Mouse (Mus musculus): Measurements from ENCODE around the gene Nnat. TPM values are rescaled to one million over a fixed set of nuclear protein-coding genes. Genes with fewer than 3 reads are reported as not detected.

Nnat gene
- polyA plus RNA-seq, 1 experiment from 2014 or later: 71.8 TPM

DNA sequence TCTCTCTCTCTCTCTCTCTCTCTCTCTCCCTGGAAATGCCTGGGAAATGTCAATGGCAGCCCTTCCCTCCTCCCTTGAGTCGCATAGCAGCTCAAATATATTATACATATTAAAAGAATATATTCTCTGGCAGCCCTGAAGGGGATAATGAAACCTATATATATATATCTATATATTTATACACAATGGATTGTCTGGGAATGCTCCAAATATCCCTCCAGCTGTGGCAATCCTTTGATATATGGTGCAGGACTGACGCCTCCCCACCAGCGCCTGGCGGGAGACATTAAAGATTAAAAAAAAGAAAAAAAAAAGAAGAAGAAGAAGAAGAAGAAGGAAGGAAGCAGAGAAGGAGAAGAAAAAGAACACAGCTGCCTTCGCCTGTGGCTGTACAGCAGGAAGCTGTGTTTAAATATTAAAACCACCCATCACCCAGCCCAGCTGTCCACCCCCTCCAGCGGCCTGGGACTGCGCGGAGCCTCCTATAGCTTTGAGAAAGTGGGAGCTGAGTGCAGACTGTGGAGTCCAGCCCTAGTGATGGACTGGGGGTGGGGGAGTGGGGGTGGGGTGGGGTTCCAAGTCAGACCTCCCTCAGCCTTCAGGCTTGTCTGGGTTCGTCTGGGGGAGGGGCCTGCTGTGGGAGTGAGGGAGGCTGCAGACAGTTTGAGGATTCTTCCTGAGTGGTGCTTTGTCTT lies 47.8 kb downstream of the Nnat start:
- H3K9ac ChIP-seq (ENCODE audit: low read length): no peak overlapping the region
- 70% methylated on average over 9 of the region's 9 CpGs for WGBS

DNA sequence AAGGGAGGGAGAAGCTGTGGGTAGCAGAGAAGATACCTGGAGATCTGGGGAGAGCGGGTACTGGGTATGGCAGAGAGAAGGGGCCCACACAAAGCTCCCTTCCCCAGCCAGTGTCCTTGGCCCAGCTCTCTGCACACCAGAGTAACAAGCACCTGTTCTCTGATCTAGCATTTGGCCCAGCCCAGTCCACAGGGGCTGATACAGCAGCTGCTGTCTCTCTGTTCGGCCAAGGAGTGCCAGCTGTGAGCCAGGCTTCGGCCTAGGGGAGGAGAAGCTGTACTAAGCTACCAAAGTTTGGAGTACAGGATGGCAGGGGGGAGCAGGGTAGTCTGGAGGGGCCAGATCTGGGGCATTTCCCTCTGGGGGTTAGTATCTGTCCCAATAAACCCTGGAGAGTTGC lies 51.9 kb downstream of the Nnat start:
- H3K27me3 ChIP-seq (ENCODE audit: control insufficient read depth, insufficient read depth, low read length): no peaks in the 10 kb centered on the region
- no peak for ATAC-seq (ENCODE audit: insufficient number of reproducible peaks, insufficient read depth, low FRiP score, low read depth)
- H3K4me2 ChIP-seq (ENCODE audit: low read length): no peak overlapping the region
- H3K27ac ChIP-seq (replicated peaks in 1 of 2; ENCODE audit: control insufficient read depth in 1 of 2, insufficient read depth in 1 of 2, low read depth in 2 of 2, low read length in 2 of 2): no peak overlapping the region
- 70% methylated on average over 3 of the region's 3 CpGs for WGBS
- H3K9me3 ChIP-seq (ENCODE audit: control insufficient read depth, low read length): no peaks in the 10 kb centered on the region
- H3K36me3 ChIP-seq (ENCODE audit: control insufficient read depth, insufficient read depth, low read length): no peaks in the 10 kb centered on the region
- H3K4me1 ChIP-seq (ENCODE audit: control insufficient read depth in 2 of 2, insufficient read depth in 2 of 2, low read length in 2 of 2): no peaks in the 10 kb centered on the region
- no peak overlapping the region for H3K4me3 ChIP-seq (ENCODE audit: control insufficient read depth in 1 of 2, insufficient read depth in 1 of 2, low read depth in 1 of 2, low read length in 2 of 2)
- H3K9ac ChIP-seq (ENCODE audit: low read length): no peak overlapping the region

More for the DNA sequence above, 47.8 kb downstream of the Nnat start:
- H3K27ac ChIP-seq (replicated peaks in 1 of 2; ENCODE audit: control insufficient read depth in 1 of 2, insufficient read depth in 1 of 2, low read depth in 2 of 2, low read length in 2 of 2): no peak overlapping the region
- no peak overlapping the region for H3K4me3 ChIP-seq (ENCODE audit: control insufficient read depth in 1 of 2, insufficient read depth in 1 of 2, low read depth in 1 of 2, low read length in 2 of 2)
- no peaks in the 10 kb centered on the region for H3K9me3 ChIP-seq (ENCODE audit: control insufficient read depth, low read length)
- peaks cover 11% of the 10 kb centered on the region for H3K27me3 ChIP-seq (ENCODE audit: control insufficient read depth, insufficient read depth, low read length)
- no peaks in the 10 kb centered on the region for H3K4me1 ChIP-seq (ENCODE audit: control insufficient read depth in 2 of 2, insufficient read depth in 2 of 2, low read length in 2 of 2)
- no peak for ATAC-seq (ENCODE audit: insufficient number of reproducible peaks, insufficient read depth, low FRiP score, low read depth)
- H3K36me3 ChIP-seq (ENCODE audit: control insufficient read depth, insufficient read depth, low read length): no peaks in the 10 kb centered on the region
- no peak overlapping the region for H3K4me2 ChIP-seq (ENCODE audit: low read length)

Small RNA genes lying within 50 kb of the gene (microRNA-seq; reads per million reads assigned to microRNA genes)
- gene Gm23134: not detected

Other genes with a start within 250 kb of the Nnat start
- gene Ghrh, start 212.6 kb upstream of the Nnat start, polyA plus RNA-seq (2014; fragmentation: Nextera tagmentation; extraction: Ambion mirVana): not detected in 2 replicates
- 30.4 and 36.3 TPM in 2 replicates for gene Manbal, start 192.5 kb upstream of the Nnat start, polyA plus RNA-seq (2014; fragmentation: Nextera tagmentation; extraction: Ambion mirVana)
- 4.2 and 6.7 TPM in 2 replicates for gene Src, start 141.6 kb upstream of the Nnat start, polyA plus RNA-seq (2014; fragmentation: Nextera tagmentation; extraction: Ambion mirVana)
- gene Blcap, start 11.2 kb downstream of the Nnat start, polyA plus RNA-seq (2014; fragmentation: Nextera tagmentation; extraction: Ambion mirVana): 41.0 and 41.6 TPM in 2 replicates
- 29.7 and 30.5 TPM in 2 replicates for gene Ctnnbl1, start 177.3 kb downstream of the Nnat start, polyA plus RNA-seq (2014; fragmentation: Nextera tagmentation; extraction: Ambion mirVana)

All from heart, embryonic 14.5 days (tissue).